Mouse (Mus musculus): ENCODE results near the gene Lypd8.

- no peak for TF ChIP-seq EP300 (IDR thresholded peaks at IDR 0.05; ENCODE audit: low read depth)
- TF ChIP-seq CTCF (IDR thresholded peaks at IDR 0.05; ENCODE audit: low read depth) = no peak
Observed at GRCm38 (mm10) chr11:58378763-58379278, at the start of gene Lypd8.

Measured in heart, postnatal 0 days (tissue).